Mouse (Mus musculus) small intestine, adult 2 months (tissue): ENCODE data around the gene Haus5.

Experiments
- CTCF ChIP-seq: fragments of 200-500 bp; IDR thresholded peaks from 2 replicates; pipeline ENCODE4 v1.5.1; 2012; ENCODE audit warnings: low read depth, mild to moderate bottlenecking, control low read depth, inconsistent platforms, low read length, moderate library complexity, mixed read lengths; ENCODE audit not compliant: insufficient replicate concordance, insufficient read length; ENCODE audit errors: extremely low read depth
- POLR2A ChIP-seq: fragments of 200-500 bp; IDR thresholded peaks from 2 replicates; pipeline ENCODE4 v1.6.1; 2012; ENCODE audit warnings: low read depth, mild to moderate bottlenecking, control low read depth, inconsistent platforms, low read length, moderate library complexity

GRCm38 (mm10) chr7:30639083-30639482, 25.7 kb downstream of the Haus5 start:
- no peak for TF ChIP-seq CTCF
- no peak for TF ChIP-seq POLR2A
